Mouse (Mus musculus) cortical plate, adult 2 months (tissue): ENCODE data around the gene Enpp4.

ENCODE experiments used
- CTCF ChIP-seq: fragments of 200-500 bp; IDR thresholded peaks from 2 replicates; pipeline ENCODE4 v1.5.1; 2011; ENCODE audit warnings: mild to moderate bottlenecking, control low read depth, low read length; ENCODE audit not compliant: insufficient read depth; ENCODE audit errors: extremely low read depth
- POLR2A ChIP-seq: fragments of 200-500 bp; IDR thresholded peaks from 2 replicates; pipeline ENCODE4 v1.6.1; 2011; ENCODE audit warnings: mild to moderate bottlenecking, low read length, control low read depth; ENCODE audit not compliant: insufficient read depth; ENCODE audit errors: extremely low read depth

DNA sequence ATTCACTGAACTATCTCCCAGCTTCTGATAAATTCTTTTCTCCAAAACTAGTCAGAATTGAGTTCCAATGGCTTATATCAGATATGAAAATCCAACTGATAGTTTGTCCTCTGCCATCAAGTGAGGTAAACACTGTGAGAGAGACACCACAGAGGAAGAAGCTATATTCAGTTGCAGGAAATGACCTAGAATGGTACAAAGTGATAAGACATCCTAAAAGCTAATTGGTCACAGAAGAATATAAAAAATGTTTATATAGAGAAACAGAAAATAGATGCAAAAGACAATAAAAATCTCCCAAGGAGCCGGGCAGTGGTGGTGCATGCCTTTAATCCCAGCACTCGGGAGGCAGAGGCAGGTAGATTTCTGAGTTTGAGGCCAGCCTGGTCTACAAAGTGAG lies 11.0 kb upstream of the Enpp4 start:
- TF ChIP-seq CTCF (no peak), POLR2A (no peak)
